Mouse (Mus musculus): Measurements from ENCODE around the gene Kcnma1. TPM values are rescaled to one million over a fixed set of nuclear protein-coding genes. Genes with fewer than 3 reads are reported as not detected.

The Kcnma1 gene
- total RNA-seq, 4 experiments from 2014 or later, result 151 to 190 (median 165) TPM

- DNase-seq (ENCODE audit: low spot score in 2 of 2), result no peak
Observed at GRCm38 (mm10) chr14:23358776-23359175, 655.5 kb downstream of the Kcnma1 start.

GRCm38 (mm10) chr14:23357529-23358278 is 656.6 kb downstream of the Kcnma1 start:
- no peak for DNase-seq (ENCODE audit: low spot score in 2 of 2)

GRCm38 (mm10) chr14:23326786-23327185 is 687.5 kb downstream of the Kcnma1 start:
- no peak for DNase-seq (ENCODE audit: low spot score in 2 of 2)

- DNase-seq (ENCODE audit: low spot score in 2 of 2), result no peak
Observed at GRCm38 (mm10) chr14:23305288-23305687, 709.0 kb downstream of the Kcnma1 start.

GRCm38 (mm10) chr14:23300443-23300842 is 713.8 kb downstream of the Kcnma1 start:
- no peak for DNase-seq (ENCODE audit: low spot score in 2 of 2)

- no peak for DNase-seq (ENCODE audit: low spot score in 2 of 2)
Observed at GRCm38 (mm10) chr14:23290634-23291033, 723.7 kb downstream of the Kcnma1 start.

GRCm38 (mm10) chr14:23266554-23267309 is 747.6 kb downstream of the Kcnma1 start:
- no peak for DNase-seq (ENCODE audit: low spot score in 2 of 2)

- DNase-seq (ENCODE audit: low spot score in 2 of 2), result no peak
Observed at GRCm38 (mm10) chr14:23253154-23253553, 761.1 kb downstream of the Kcnma1 start.

GRCm38 (mm10) chr14:23244446-23244845 is 769.8 kb downstream of the Kcnma1 start:
- DNase-seq (ENCODE audit: low spot score in 2 of 2), result no peak

GRCm38 (mm10) chr14:23243857-23244256 is 770.4 kb downstream of the Kcnma1 start:
- DNase-seq (ENCODE audit: low spot score in 2 of 2), result no peak

Other genes with a start within 250 kb of the Kcnma1 start
- 10 to 100 TPM; 30.9 to 42.0 (median 34.4) TPM for gene Dlg5, start 231.4 kb upstream of the Kcnma1 start, total RNA-seq (2022)

All from left cerebral cortex, adult 8-10 months (tissue).